Mouse (Mus musculus): ENCODE measurements around the gene Rarres1. TPM values are rescaled to one million over a fixed set of nuclear protein-coding genes. Genes with fewer than 3 reads are reported as not detected.
A peak's percentile ranks its signal among the peaks of the same experiment; 100 is the strongest.

The Rarres1 gene
- total RNA-seq, 2 experiments from 2014 or later = 0.99 to 1.1 TPM

DNA sequence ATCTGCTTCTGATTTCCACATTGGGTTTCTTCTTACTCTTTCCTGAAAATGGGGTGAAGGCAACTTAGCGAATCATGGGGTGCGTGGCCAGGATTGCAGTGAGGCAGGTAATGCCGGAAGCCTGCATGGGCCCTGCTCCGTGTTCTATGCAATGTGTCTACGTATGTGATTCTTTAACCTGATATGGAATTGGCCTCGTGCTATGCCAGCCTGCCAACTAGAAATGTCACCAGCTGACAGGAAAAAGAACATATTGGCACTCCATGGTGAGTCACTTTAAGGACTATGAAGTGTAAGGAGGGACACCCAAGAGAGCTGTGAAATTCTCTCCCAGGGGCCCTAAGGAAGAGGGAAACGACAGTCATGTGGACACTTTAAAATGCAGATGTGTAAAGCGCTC is 22.2 kb downstream of the Rarres1 start:
- no peak for DNase-seq

DNA sequence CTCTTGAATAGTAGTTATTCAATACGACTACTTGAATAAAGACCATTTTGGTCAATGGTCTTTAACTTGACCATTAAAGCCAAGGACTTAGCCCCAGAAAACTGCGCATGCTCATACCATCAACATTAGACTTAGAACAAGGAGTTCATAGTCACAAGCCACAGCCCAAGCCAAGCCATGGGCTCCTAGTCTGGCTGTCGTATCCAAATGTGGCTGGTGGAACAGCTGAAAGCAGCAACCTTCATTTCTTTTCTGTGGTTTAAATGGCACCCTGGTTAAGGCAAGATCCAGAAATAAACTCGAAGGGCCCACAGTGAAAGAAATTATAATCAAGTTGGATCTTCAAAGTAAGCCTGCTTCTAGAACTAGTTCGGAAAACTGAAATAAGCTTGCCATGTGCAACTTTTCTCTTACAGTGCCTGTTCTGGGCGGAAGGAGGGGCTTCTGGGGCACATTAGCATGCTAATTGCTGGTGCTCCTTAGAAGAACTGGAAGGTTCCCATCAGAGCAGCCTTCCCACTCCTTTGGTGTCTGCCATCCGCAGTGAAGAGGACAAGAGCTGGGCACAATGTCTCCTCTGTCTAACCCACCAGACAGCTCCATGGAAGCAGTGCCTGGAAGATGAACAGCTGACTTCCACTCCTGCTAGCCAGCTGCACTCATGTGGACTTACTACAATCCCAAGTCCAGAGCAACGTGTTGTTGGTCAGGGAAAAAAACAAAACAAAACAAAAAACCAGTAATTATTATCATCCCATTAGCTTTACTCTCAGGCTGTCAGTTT is 23.0 kb downstream of the Rarres1 start:
- no peak for DNase-seq

DNA sequence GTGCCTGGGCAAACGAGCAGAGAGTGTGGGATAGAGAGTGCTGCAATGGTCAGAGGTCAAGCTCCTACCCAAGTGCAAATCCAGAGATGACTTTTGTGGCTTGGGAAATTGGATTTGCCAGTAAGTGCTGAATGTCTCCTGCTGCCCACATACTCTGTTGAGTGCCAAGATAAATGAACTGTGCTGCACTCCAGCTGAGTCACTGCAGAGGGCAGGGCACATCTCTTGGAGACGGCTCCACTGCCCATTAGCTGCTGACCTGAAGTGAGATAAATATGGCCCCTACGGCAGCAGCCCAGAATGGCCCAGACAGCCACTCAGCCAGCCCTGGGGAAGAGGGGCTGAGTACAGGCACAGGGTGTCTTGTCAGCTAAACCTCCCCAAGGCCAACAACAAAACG is 25.2 kb downstream of the Rarres1 start:
- peak in 1 of 2 experiments; percentile 4 for DNase-seq

DNA sequence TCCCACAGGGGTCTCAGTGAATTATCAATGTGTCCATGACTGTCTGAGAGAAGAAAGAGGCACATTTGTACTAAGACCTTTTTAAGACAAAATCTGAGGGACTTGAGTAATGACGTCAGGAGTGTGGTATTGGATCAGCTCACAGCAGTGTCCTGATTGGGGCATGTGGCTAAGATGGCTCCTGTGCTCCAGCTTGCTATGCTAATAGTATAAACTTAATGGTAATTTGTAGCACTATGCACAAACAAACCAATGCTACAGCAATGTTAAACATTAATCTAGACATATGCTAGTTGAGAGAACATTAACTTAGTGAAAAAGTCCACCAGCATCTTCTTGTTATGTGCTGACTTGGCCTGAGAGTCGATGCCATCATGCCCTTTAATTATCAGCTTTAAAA is 30.1 kb downstream of the Rarres1 start:
- no peak for DNase-seq

DNA sequence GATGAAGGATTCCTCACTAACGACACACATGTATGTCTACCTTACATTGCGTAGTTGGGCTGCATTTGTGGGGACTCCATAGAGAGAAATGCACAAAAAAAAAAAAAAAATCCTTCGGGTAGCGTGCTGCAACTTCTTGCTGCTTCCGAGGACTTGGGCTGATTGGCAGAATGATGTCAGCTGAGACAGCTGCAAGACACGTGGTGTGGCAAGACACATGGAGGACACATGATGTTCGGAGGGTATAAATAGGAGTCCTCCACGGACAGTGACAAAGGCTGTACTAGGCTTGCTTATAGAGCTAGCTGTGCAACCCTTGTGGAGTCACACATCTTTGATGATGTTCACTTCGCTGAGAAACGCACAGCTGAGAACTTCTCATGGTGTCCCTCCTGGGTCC is 32.9 kb downstream of the Rarres1 start:
- DNase-seq = no peak

GRCm38 (mm10) chr3:67479806-67480205 is 35.5 kb downstream of the Rarres1 start:
- no peak for DNase-seq

DNA sequence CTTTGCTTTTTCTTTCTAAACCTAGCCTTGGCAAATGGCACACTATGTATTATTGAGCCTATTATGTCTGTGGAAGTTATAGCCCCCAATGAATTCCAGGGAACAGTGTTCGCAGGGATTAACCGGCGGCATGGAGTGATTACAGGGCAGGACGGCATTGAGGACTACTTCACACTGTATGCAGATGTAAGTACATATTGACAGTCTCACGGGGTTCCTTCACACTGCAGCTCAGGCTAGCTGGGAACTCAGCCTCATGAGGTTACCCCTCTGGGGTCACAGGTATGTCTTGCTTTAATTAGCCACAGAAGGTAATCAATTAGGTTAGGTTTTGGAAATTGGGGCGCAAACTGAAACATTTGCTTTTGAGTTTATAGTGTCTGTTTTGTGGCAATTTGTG is 41.9 kb downstream of the Rarres1 start:
- no peak for DNase-seq

DNA sequence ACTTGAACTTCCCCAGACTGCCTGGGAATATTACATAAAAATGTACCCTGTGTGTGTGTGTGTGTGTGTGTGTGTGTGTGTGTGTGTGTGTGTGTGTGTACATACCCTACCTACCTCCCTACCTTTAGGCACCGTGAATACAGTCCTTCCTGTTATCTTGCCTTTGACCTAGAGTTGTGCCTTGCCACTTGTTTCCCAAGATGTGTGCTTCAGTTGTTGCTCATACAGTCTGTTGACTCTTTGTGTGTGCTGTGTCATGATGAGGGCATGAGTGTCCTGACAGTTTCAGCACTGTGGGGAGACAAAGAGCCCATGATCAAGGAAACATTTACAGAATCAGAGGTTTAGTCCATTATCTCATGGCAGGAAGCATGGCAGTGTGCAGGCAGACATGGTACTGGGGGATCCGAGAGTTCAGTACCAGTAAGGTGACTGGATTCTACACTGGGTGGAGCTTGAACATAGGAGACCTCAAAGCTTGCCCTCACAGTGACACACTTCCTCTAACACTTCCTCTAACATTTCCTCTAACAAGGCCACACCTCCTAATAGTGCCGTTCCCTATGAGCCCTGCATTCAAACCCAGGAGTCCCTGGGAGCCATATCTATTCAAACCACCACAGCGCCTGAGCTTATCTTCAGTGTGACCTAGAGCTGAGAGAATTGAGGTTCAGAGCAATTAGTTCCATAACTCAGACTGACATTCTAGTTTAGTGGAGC is 43.8 kb downstream of the Rarres1 start:
- DNase-seq = no peak

DNA sequence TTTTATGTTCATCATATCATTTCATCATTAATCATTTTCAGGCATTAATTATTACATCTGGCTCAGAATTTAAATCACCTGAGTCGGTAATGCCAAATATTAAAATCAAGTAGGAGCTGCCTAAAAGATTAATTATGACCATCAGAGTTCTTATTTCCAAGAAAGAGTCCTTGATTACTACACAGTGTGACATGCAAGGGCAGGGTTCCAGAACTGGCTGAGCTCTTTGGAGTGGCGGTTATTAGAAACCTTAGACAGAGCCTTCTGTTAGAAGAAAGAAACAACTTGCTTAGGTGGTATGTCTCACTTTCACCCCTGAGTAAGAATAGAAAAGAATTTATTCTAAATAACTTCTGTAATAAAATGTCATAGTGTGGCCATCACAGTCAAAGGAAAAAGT is 48.0 kb downstream of the Rarres1 start:
- DNase-seq = no peak

GRCm38 (mm10) chr3:67466576-67466975 is 48.7 kb downstream of the Rarres1 start:
- no peak for DNase-seq

DNA sequence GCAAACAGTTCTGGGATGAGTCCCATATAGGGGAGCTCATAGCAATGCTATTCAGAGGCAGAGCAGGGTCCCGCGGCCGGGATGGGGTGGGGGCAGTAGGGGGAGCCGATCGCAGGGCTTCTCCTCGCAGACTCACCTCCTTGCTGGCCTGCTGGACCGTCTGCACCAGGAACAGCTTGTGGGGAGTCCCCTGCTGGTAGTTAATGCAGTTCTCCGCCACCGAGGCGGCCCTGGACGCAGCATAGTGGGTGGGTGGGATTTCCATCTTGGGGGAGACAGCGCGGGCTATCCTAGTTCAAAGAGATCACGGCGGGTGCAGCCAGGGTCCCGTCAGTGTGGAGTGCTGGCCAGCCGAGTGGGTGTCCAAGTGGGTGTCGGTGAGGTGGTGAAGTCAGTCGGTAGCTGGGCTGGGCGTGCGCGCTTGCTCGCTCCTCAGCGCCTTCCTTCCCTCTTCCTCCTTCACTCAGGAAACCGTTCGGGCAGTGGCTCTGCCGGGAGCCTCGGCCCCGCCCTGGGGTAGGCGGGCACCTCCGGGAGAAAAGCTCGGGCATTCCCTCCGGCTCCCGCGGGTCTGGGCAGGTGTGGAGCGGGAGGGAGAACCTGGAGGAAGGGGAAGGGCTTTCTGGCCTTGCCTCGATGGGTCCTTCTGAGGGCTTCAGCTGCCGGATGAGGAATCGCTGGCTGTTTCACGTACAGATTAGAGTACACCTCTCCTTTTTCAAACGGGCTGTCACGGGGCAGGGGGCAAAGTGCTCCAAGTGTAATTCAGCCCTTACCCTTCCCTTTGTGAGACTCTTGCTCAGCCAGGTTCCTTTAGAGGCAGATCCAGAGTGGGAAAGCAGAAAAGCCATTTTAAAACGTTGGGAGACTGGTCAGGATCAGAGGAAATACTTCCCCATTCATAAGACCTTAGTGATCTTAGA is 51.6 kb downstream of the Rarres1 start, which contains the start of gene Lxn:
Lxn (minus strand) TSS at position 477 of the 923 bp plus-strand sequence.
- peak; percentile 76 to 80 for DNase-seq

DNA sequence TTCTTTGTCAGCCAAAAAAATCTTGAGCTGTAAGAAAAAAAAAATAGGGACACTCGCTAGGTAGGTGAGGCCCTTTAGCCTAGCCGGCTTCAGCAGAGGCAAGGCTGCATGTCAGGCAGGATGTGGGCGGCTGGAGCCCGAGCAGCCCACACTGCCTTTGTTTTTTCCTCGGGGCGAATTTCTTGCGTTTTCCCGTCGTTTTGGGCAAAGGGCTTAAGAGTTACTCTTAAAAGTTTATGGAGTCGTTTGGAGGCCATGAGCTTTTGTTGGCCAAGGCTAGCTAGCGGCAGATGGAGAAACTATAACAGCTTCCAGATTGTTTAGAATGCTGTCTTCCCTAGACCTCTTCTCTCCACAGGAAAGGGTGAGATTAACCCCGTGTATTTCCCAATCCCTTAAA is 52.3 kb downstream of the Rarres1 start:
- DNase-seq = no peak

DNA sequence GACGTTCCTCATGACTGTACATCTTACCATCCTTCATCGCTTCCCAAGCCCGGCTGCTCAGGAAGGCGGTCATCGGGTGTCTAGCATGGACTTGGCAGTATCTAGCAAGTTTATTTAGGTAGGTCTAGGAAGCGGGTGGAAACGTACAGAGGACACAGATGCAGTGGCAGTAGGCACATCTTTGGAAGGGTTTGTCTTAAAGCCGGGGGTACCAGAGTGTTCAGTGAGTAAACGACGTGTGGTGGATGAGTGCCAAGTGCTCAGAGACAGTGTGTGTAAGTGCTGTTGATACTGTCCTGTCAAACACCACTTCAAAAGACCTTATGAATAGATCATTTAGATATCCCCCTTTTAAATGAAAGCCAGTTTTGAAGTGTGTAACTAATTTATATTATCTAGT is 52.7 kb downstream of the Rarres1 start:
- DNase-seq = no peak

GRCm38 (mm10) chr3:67462015-67462414 is 53.3 kb downstream of the Rarres1 start:
- no peak for DNase-seq

DNA sequence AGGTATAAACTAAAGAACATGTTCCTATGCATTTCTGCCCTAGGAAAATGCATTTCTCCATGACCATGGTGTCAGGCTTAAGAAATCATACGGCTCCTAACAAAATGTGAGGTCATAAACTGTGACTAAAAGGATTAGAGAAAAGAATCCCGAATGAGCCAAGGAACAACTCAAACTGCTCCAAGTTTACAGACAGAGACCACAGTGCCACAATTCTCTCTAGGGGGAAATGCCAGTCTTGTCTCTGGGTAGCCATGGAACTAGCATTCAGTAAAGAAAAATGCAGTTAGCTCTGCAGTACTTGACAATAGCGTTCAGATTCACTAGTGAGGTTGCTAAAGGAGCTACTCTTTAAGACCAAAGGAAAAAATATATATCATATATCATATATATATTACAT is 55.4 kb downstream of the Rarres1 start:
- no peak for DNase-seq

DNA sequence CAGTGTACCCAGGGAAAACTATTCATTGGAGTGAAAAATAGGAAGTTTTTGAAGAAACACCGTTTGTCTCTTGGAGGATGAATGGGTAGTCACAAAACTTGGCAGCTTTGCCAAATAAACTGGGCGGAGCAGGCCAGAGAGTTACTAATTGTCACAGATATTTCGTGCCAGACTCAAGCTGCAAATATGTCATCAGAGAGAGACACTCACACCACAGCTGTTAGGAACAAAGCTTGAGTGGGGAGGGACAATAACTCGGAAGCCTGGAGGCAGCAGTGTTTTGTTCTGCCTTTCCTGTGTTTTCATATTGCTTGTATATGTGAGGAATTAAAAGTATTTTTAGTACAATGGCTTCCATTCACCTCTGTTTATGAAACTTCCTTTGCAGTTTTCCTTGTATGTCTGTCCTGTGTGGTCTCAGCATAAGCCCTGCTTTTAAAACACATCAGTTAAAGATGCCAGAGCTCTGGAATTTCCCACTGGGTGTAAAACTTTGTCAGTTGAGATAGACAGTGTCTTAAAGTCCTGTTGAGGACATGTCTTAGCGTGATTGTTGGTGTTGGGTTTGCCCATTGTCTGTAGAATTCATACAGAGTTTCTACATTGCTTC is 64.6 kb downstream of the Rarres1 start:
- DNase-seq = peak; percentile 14 to 28

DNA sequence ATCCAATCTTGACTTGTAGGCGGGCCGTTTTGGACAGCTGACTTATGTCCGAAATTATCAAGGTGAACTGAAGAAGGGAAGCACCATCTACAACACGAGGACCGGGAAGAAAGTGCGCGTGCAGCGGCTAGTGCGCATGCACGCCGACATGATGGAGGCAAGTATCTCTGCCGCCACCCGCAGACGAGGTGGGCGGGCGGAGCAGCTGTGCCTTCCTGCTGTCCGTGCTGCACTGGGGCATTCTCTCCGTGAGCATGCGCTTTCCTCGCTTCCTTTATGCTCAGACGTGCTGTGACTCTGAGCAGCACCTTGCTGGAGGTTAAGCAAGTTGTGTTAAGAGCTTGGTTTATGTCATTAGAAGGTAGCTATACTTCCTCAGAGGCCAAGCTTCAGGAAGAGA is 65.7 kb downstream of the Rarres1 start:
- peak in 1 of 2 experiments; percentile 15 for DNase-seq

- no peak for DNase-seq
These were observed 68.2 kb downstream of the Rarres1 start for GRCm38 (mm10) chr3:67447143-67447542.

DNA sequence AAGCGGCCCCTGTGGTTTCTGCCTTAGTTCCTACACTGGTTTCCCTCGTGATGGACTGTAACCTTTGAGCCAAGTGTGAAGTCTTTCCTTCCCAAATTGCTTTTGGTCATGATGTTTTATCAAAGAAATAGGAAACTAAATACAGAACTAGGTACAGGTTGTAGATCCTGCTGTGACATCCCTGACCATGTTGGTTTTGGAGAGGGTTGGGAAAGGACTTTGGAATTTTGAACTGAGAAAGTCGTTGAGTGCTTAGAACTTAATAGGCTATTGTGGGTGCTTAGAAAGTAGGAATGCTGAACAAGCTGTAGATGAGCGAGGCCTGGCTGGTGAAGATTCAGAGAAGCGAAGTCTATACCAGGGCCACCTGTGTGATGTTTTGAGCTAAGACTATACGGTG is 81.3 kb downstream of the Rarres1 start:
- DNase-seq = no peak

GRCm38 (mm10) chr3:67429999-67430380 is 85.3 kb downstream of the Rarres1 start, which contains the start of gene Gfm1:
TSS of gene Gfm1 (plus strand) at chr3:67430096.
- peak; percentile 92 for DNase-seq

DNA sequence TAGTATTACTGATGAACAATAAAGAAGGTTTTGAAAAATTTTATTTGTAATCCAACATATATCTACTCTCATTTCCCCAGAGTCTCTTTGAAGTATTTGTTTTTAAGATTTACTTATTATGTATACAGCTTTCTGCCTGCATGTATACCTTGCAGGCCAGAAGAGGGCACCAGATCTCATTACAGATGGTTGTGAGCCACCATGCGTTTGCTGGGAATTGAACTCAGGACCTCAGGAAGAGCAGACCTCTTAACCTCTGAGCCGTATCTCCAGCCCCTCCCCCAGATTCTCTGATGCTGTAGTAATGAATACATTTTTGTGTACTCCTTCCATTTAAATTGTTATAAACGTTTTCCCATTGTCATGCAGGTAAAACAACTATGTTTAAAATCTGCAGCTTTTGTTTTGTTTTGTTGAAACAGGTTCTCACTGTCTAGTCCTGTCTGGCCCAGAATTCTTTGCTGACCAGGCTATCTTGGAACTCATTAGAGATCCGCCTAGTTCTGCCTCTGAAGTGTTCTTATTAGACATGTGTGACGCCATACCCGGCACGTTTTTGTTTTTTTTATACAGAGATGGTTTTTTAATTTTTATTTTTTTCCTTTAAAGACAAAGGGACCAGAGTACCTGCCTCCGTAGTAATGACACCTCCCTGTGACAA is 85.9 kb downstream of the Rarres1 start:
- DNase-seq = no peak
